Mouse (Mus musculus): ENCODE results near the gene Nexmif.

GRCm38 (mm10) chrX:104054848-104055247, 146.1 kb downstream of the Nexmif start:
- no peak for TF ChIP-seq CTCF (IDR thresholded peaks at IDR 0.05; ENCODE audit: borderline replicate concordance, extremely low read depth, insufficient read depth, insufficient read length)
- TF ChIP-seq POLR2A (IDR thresholded peaks at IDR 0.05; ENCODE audit: borderline replicate concordance, extremely low read depth, insufficient read depth, insufficient read length, poor library complexity, severe bottlenecking), result no peak

All from brain, embryonic 14.5 days (tissue).